Mouse (Mus musculus): ENCODE measurements around the gene Psmb2.

- TF ChIP-seq CTCF (IDR thresholded peaks at IDR 0.05; ENCODE audit: low read depth, low read length) (no peak), POLR2A (IDR thresholded peaks at IDR 0.05; ENCODE audit: extremely low read depth, insufficient read depth, low read length) (no peak)
Observed at GRCm38 (mm10) chr4:126653148-126653547, 24.3 kb upstream of the Psmb2 start.
